Comparison of ENCODE assay signal across 17 mouse cellular contexts in genomic region chr1:81794771-81795170, GRCm38 (mm10).
"Had no signal": no experiment of that assay in that cellular context is flagged by ENCODE, and none has a peak within 500 bp of the region (broad histone marks: within the 10 kb centered on the region; RNA-seq: fewer than 3 reads in every experiment).

No protein-coding gene starts in this region.

- H3K9ac ChIP-seq: neural tube, embryonic 12.5 days; neural tube, embryonic 13.5 days; neural tube, embryonic 15.5 days; stomach, embryonic 15.5 days had no signal

- H3K27me3 ChIP-seq: neural tube, embryonic 12.5 days; neural tube, embryonic 13.5 days; neural tube, embryonic 15.5 days; stomach, embryonic 15.5 days had no signal

- H3K9me3 ChIP-seq: neural tube, embryonic 12.5 days; neural tube, embryonic 13.5 days; neural tube, embryonic 15.5 days; stomach, embryonic 15.5 days had no signal

- H3K4me3 ChIP-seq: neural tube, embryonic 12.5 days; neural tube, embryonic 13.5 days; neural tube, embryonic 15.5 days; stomach, embryonic 15.5 days had no signal

- DNase-seq: retina, postnatal 1 day; right cerebral cortex, adult 18-20 months; right cerebral cortex, postnatal 14 days; right cerebral cortex, postnatal 25 days; right cerebral cortex, postnatal 4 days; spleen, adult 18-20 months; thymus, adult 18-20 months; thymus, adult 2 months; thymus, postnatal 14 days; thymus, postnatal 25 days; thymus, postnatal 36 days; thymus, postnatal 4 days had no signal

- H3K27ac ChIP-seq: neural tube, embryonic 12.5 days; neural tube, embryonic 13.5 days; neural tube, embryonic 15.5 days; stomach, embryonic 15.5 days; stomach, postnatal 0 days had no signal

- H3K36me3 ChIP-seq: neural tube, embryonic 12.5 days; neural tube, embryonic 13.5 days; neural tube, embryonic 15.5 days; stomach, embryonic 15.5 days had no signal

- H3K4me1 ChIP-seq: neural tube, embryonic 12.5 days; neural tube, embryonic 13.5 days; neural tube, embryonic 15.5 days; stomach, embryonic 15.5 days had no signal

- H3K4me2 ChIP-seq: neural tube, embryonic 12.5 days; neural tube, embryonic 13.5 days; neural tube, embryonic 15.5 days; stomach, embryonic 15.5 days had no signal
